Mouse (Mus musculus): ENCODE results near the gene Ptprk.

DNA sequence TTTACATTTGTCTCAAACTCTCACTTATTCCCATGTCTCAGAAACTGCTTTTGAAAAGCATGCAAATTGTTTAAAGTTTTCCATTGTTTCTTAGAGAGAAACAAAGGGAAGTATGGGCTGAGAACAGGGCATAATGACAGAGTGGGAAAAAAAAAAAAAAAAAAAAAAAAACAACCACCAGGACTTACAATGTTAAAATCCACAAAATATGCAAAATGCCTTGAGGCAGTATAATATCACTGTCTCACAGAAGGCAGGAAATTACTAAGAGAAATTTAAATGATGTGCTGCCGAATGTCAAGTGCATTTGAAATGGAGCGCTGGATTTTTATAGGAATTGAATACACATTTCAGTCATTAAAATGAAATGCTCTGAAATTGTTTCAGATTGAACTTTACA, 567.3 kb downstream of the Ptprk start:
- TF ChIP-seq CTCF (IDR thresholded peaks at IDR 0.05; ENCODE audit: control insufficient read depth, insufficient read depth, insufficient replicate concordance, low read depth, low read length) (no peak), POLR2A (IDR thresholded peaks at IDR 0.05; ENCODE audit: control insufficient read depth, low read depth, low read length) (no peak)
